Mouse (Mus musculus) inflammation-experienced regulatory T-cells, adult 6 months (primary cell): ENCODE measurements at regions not wholly inside any gene's neighbourhood (a gene's known extent, or its start where the extent isn't known, plus 50 kb on each side); places are given as distances from the start of the nearest gene placed in this dataset.

Source experiments
- ATAC-seq: one replicate; pipeline ENCODE4 v1.8.0; 2017

- no peak for ATAC-seq
Observed at GRCm38 (mm10) chr12:85527011-85527410, 53.3 kb downstream of the Fos start.

GRCm38 (mm10) chr12:85531638-85532037 is 57.9 kb downstream of the Fos start:
- ATAC-seq: no peak

DNA sequence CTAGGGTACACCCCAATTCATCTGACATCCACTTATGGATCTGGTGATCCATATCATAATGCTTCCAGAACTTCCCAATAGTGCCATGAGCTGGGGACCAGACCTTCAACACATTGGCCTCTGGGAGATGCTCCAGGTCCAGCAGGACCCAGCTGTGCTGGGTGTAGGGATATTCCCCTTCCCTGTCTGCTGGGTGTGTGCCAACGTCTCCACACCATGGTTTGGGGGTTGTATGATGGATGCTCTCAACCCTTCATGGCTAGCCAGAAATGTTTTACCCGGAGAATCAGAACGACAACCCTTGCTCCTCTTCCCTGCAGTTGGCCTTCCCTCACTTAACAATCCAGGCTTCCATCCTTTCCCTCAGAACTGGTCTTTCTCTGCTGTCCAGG is 58.5 kb downstream of the Fos start:
- no peak for ATAC-seq

GRCm38 (mm10) chr12:85532613-85533460 is 59.1 kb downstream of the Fos start:
- no peak for ATAC-seq

- ATAC-seq: no peak
Observed at GRCm38 (mm10) chr12:85533603-85534002, 59.9 kb downstream of the Fos start.

- no peak for ATAC-seq
Observed at GRCm38 (mm10) chr12:85539423-85539822, 59.4 kb upstream of the Jdp2 start.

- ATAC-seq: no peak
Observed at GRCm38 (mm10) chr12:85541153-85541552, 57.7 kb upstream of the Jdp2 start.

GRCm38 (mm10) chr12:85542881-85543280 is 55.9 kb upstream of the Jdp2 start:
- no peak for ATAC-seq

- ATAC-seq: no peak
Observed at GRCm38 (mm10) chr12:85543520-85543919, 55.3 kb upstream of the Jdp2 start.

DNA sequence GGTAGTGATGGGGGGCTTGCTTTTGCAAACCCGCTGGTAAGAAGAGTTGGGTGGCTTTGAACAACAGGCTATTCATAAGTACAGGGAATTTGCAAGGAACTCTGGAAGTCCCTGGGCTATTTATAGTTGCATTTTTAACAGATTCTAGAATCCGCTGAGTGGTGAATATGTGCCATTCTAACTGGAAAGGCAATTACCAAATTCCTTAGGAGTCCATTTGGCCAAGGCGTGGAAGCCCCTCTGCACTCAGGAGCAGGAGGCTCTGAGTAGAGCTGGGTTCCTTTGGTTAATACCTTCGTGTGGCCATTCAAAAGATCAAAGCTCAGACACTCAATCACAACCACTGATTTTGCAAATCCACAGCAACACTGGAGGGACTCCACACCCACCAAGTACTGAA is 54.0 kb upstream of the Jdp2 start:
- ATAC-seq: no peak

- peak; percentile 65 for ATAC-seq
Observed at GRCm38 (mm10) chr12:85545718-85546117, 53.1 kb upstream of the Jdp2 start.

GRCm38 (mm10) chr12:85548076-85548475 is 50.8 kb upstream of the Jdp2 start:
- no peak for ATAC-seq
